Mouse (Mus musculus) forebrain, embryonic 16.5 days (tissue): ENCODE results near the gene Ppp2r1a. TPM values are rescaled to one million over a fixed set of nuclear protein-coding genes. Genes with fewer than 3 reads are reported as not detected.

Experiments
- ATAC-seq: fragments of 200-750 bp; cut with Nextera tagmentation; 2 replicates; pipeline ENCODE4 v1.8.0; 2017; ENCODE audit warnings: mild to moderate bottlenecking, moderate library complexity
- H3K27ac ChIP-seq: fragments of 300-500 bp; sonication (generic); 2 replicates; pipeline ENCODE4 v1.5.1; 2014; ENCODE audit warnings: low read length, control low read depth
- H3K27me3 ChIP-seq: fragments of 300-500 bp; sonication (generic); replicated peaks from 2 replicates; pipeline ENCODE4 v1.6.1; 2014; ENCODE audit warnings: low read length; ENCODE audit not compliant: control insufficient read depth, insufficient read depth
- H3K36me3 ChIP-seq: fragments of 300-500 bp; sonication (generic); 2 replicates; pipeline ENCODE4 v1.6.1; 2014; ENCODE audit not compliant: control insufficient read depth, insufficient read depth
- H3K4me1 ChIP-seq: fragments of 300-500 bp; sonication (generic); replicated peaks from 2 replicates; pipeline ENCODE4 v1.6.1; 2014; ENCODE audit warnings: low read length; ENCODE audit not compliant: control insufficient read depth, insufficient read depth
- H3K4me2 ChIP-seq: fragments of 300-500 bp; sonication (generic); 2 replicates; pipeline ENCODE4 v1.6.1; 2014; ENCODE audit warnings: mild to moderate bottlenecking, low read length, control low read depth
- H3K4me3 ChIP-seq: fragments of 300-500 bp; sonication (generic); replicated peaks from 2 replicates; pipeline ENCODE4 v1.5.1; 2014; ENCODE audit warnings: mild to moderate bottlenecking, low read length, control low read depth
- H3K9ac ChIP-seq: fragments of 300-500 bp; sonication (generic); replicated peaks from 2 replicates; pipeline ENCODE4 v1.6.1; 2014; ENCODE audit warnings: low read depth, low read length, control low read depth
- H3K9me3 ChIP-seq: fragments of 300-500 bp; sonication (generic); 2 replicates; pipeline ENCODE4 v1.6.1; 2016; ENCODE audit warnings: low read length; ENCODE audit not compliant: control insufficient read depth
- WGBS: fragments of 180-500 bp; shearing (Covaris S2); extraction: QIAGEN DNeasy Blood & Tissue Kit; methylation state at CpG from one replicate; pipeline ENCODE4 v1.1.7; 2014; 5-methylcytosine and 5-hydroxymethylcytosine counted together
- polyA plus RNA-seq: library from polyadenylated mRNA; unstranded; fragments of >200 nt; fragmentation: Nextera tagmentation; extraction: Ambion mirVana; gene quantifications from 2 replicates; pipeline ENCODE4 v1.2.1, GENCODE M21; 2015

Gene Ppp2r1a
- polyA plus RNA-seq, 1 experiment from 2014 or later: 692 TPM

GRCm38 (mm10) chr17:20993716-20994115, 48.6 kb downstream of the Ppp2r1a start:
- H3K27me3 ChIP-seq: no peaks in the 10 kb centered on the region
- no peak overlapping the region for H3K4me2 ChIP-seq
- WGBS: 64% methylated on average over 2 of the region's 2 CpGs
- H3K9ac ChIP-seq: no peak overlapping the region
- no peak overlapping the region for H3K4me3 ChIP-seq
- no peaks in the 10 kb centered on the region for H3K36me3 ChIP-seq
- no peaks in the 10 kb centered on the region for H3K4me1 ChIP-seq
- no peaks in the 10 kb centered on the region for H3K9me3 ChIP-seq
- no peak for ATAC-seq
- H3K27ac ChIP-seq: no peak overlapping the region

- ATAC-seq: no peak
- no peaks in the 10 kb centered on the region for H3K36me3 ChIP-seq
- no peak within 1 kb of the TSS for H3K4me3 ChIP-seq
- no peak within 1 kb of the TSS for H3K9ac ChIP-seq
- no peak within 1 kb of the TSS for H3K4me2 ChIP-seq
- no peaks in the 10 kb centered on the region for H3K4me1 ChIP-seq
- no peaks in the 10 kb centered on the region for H3K27me3 ChIP-seq
- H3K27ac ChIP-seq: no peak within 1 kb of the TSS
- no peaks in the 10 kb centered on the region for H3K9me3 ChIP-seq
These were observed 51.3 kb downstream of the Ppp2r1a start, which contains the start of gene Vmn1r233 for GRCm38 (mm10) chr17:20996364-20996763. Gene Vmn1r233, minus strand, starts transcription at chr17:20996464.

DNA sequence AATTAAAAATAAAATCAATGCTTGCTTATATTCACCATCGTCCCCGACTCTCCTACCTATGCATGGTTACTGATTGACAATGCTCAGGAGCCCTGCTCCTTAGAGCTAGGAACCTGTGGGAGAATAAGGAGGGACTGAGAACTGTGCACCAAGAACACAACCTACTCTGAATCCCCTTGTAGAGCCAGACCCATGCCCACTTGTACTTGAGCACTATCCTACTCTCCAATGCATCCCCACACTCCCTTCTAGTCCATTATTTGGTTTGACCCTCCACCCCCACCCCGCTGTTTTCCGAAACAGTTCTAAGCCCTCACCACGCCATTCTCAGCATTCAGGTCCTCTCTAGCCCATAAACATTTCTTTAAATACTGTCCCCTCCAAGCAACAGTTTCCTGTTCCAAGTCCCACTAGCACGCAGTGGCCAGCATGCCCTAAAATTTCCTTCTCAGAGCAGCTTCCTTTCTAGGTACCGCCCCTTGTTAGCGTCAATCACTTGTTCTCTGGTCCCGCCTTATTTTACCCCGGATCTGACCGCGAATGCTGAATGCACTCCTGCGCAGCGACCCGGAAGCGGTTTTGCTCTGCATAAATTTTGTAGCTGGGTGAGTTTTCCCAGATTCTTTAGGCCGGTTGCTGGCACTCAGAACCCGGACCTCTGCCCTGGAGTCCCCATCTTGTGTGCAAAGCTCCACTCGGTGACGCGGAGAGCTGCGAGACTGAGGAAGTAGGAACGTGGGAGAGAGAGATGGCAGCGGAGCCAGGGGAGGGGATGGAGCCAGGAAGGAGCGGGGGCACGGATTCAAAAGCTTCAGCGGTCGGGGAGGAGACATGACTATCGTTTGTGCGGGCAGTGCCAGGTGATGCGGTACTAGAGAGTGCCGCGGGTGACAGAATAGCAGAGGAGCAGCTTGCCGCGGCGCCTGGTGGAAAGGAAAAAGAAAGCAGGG, 63.5 kb downstream of the Ppp2r1a start, which contains the start of gene Zfp160:
Gene Zfp160 (plus strand): TSS at position 522 of the 950 bp plus-strand sequence.
- Histone ChIP-seq H3K36me3 (peaks cover 16% of the 10 kb centered on the region), H3K9ac (peak within 1 kb of the TSS; percentile 76), H3K9me3 (no peaks in the 10 kb centered on the region), H3K27me3 (no peaks in the 10 kb centered on the region), H3K4me1 (peaks cover 14% of the 10 kb centered on the region), H3K27ac (peak within 1 kb of the TSS; percentile 90), H3K4me2 (peak within 1 kb of the TSS; percentile 72), H3K4me3 (peak within 1 kb of the TSS; percentile 79)
- peak; percentile 97 for ATAC-seq
- WGBS: 6% methylated on average over 36 of the region's 36 CpGs

DNA sequence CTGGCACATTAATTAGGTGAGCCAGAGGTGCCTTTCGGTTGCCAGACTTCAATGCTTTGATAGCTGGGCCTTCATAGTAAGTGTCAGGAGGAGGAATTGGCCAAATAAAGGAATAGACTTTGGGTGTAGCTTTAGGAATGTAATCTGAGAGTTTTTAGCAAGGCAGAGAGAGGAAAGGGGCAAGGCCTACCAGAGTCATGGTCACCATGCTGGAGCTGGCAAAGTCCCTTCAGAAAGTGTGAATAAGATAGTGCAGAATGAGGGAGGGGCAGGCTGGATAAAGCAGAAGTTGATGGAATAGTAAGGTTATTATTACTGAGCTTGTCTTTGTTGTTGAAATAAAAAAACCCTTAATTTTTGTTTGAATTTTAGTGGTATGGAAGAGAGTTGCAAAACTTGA, 64.6 kb downstream of the Ppp2r1a start:
- no peak for ATAC-seq
- H3K27ac ChIP-seq: 0 out of 2 replicates have a peak overlapping the region, but pooled peaks have one; percentile 90
- 29% methylated on average over 1 of the region's 1 CpGs for WGBS

More for the DNA sequence above, 64.6 kb downstream of the Ppp2r1a start:
- Histone ChIP-seq H3K36me3 (peaks cover 16% of the 10 kb centered on the region), H3K4me2 (peak overlapping the region; percentile 72), H3K4me1 (peaks cover 14% of the 10 kb centered on the region), H3K9ac (peak overlapping the region; percentile 76), H3K4me3 (peak overlapping the region; percentile 79), H3K9me3 (no peaks in the 10 kb centered on the region), H3K27me3 (no peaks in the 10 kb centered on the region)

Other genes starting within 250 kb of the Ppp2r1a start
- not detected in 2 replicates for gene Vmn1r227, start 215.5 kb upstream of the Ppp2r1a start, polyA plus RNA-seq
- gene Vmn1r228, start 159.2 kb upstream of the Ppp2r1a start, polyA plus RNA-seq: not detected in 2 replicates
- 0.03 TPM in 1 of 2 replicates, not detected in the other for gene Vmn1r229, start 133.8 kb upstream of the Ppp2r1a start, polyA plus RNA-seq
- not detected in 2 replicates for gene Vmn1r230, start 104.9 kb upstream of the Ppp2r1a start, polyA plus RNA-seq
- gene Vmn1r231, start 40.2 kb upstream of the Ppp2r1a start, polyA plus RNA-seq: not detected in 2 replicates
- not detected in 2 replicates for gene Vmn1r232, start 25.6 kb upstream of the Ppp2r1a start, polyA plus RNA-seq
- gene Vmn1r233, start 51.2 kb downstream of the Ppp2r1a start, polyA plus RNA-seq: not detected in 2 replicates
- 20.8 and 21.5 TPM in 2 replicates for gene Zfp160, start 63.6 kb downstream of the Ppp2r1a start, polyA plus RNA-seq